Mouse (Mus musculus) spleen, embryonic (tissue): Measurements from ENCODE around the gene Fam50b.

Experiments
- CTCF ChIA-PET: fragments of 350-600 bp; sonication (Branson Sonifier 250); formaldehyde crosslinking; loops from one replicate; lab custom pipeline; 2022; lab: Charles Lee

The Fam50b gene

DNA sequence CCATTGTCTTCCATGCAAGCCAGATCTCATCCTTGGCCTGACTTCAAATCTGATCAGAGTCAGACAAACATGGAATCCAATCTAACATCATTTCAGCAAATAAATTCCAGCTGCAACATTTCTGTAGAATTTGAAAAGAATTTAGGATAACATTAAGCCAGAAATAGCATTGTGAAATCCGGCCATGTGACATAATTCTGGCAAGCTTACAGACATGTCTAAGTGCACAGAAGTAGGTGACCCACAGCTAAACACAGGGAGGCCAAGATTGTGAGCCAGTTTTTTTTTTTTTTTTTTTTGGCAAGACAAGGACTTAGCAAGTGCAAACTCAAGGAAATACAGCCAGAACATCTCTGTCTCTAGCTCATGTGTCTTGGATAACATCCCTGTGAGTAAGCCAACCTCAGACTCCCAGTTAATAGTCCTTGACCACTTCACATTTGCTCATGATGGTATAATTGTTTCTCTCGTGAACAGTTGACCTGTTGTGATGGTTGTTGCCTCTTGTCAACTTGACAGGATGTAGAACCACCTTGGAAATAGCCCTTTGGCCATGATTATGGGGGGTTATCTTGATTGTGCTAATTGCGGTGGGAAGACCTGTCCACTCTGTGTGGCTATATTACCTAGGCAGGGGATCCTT, 54.6 kb downstream of the Fam50b start:
- CTCF ChIA-PET, result interaction anchor here (0.7 kb wide), 1 partner anchor 11 kb away, joined by 3 read pairs; no protein-coding TSS in a partner anchor

- CTCF ChIA-PET, result no interaction called here
Observed at GRCm38 (mm10) chr13:34793066-34793465, 58.4 kb downstream of the Fam50b start.

DNA sequence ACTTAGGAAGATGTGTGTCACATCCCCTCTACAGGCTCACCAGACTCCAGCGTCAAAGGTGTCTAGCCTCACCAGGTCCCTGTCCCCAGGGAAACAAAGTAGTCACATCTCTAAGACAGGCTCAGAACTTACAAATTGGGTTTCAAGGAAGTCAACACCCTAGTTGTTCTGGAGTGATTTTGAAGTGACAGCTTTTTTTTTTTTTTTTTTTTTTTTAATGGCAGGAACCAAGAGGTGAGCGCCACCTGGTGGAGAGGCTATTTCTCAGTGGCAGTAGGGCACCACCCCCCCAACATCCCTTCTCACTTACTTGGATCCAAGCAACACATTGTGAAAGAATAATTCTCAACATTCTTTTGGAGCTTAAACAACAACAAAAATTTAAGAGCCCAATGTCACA, 59.2 kb downstream of the Fam50b start:
- CTCF ChIA-PET, result interaction anchor here (0.5 to 1.7 kb wide), 13 partner anchors 21 to 1719 kb away, joined by 3 to 20 read pairs (median 4); no protein-coding TSS in a partner anchor

DNA sequence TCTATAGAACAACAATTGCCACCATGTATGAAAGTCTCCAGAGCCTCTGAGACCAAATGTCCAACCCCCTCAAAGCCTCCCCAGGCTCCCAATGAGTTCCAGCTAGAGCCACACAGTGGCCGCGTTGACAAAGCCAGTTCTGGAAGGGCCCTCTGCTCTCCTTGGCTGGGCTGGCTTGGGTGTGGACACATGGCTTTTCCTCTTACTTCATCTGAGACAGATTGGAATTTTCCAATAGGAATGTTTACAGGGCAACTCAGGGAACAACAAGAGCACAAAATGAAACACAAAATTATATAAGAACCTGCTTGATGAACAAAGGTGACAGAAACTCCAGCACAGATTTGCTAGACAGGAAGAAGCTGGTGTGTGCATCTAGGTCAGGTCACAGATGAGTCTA, 59.8 kb downstream of the Fam50b start:
- CTCF ChIA-PET, result interaction anchor here (0.9 to 1.7 kb wide), 3 partner anchors 83 to 158 kb away, joined by 3 to 20 read pairs (median 4); no protein-coding TSS in a partner anchor
